17 mouse cellular contexts compared by ENCODE assay signal in genomic region chr5:112406017-112406416, GRCm38 (mm10). TPM values are rescaled to one million over a fixed set of nuclear protein-coding genes. Genes with fewer than 3 reads are reported as not detected.
"Had no signal": no experiment of that assay in that cellular context is flagged by ENCODE, and none has a peak within 500 bp of the region (broad histone marks: within the 10 kb centered on the region; RNA-seq: fewer than 3 reads in every experiment).

No protein-coding gene starts in this region.

- H3K27ac ChIP-seq: layer of hippocampus, adult 2 months; limb, embryonic 13.5 days; liver, embryonic 14.5 days; midbrain, embryonic 15.5 days; stomach, postnatal 0 days had no signal

- H3K4me3 ChIP-seq: layer of hippocampus, adult 2 months; limb, embryonic 13.5 days; megakaryocyte, embryonic 14.5 days; midbrain, embryonic 15.5 days had no signal

- H3K4me2 ChIP-seq: limb, embryonic 13.5 days; midbrain, embryonic 15.5 days had no signal

- H3K9ac ChIP-seq: limb, embryonic 13.5 days; liver, embryonic 14.5 days; midbrain, embryonic 15.5 days had no signal

- H3K9me3 ChIP-seq: limb, embryonic 13.5 days; midbrain, embryonic 15.5 days had no signal

- ATAC-seq: lung, postnatal 0 days; midbrain, embryonic 15.5 days had no signal

- H3K36me3 ChIP-seq: limb, embryonic 13.5 days; midbrain, embryonic 15.5 days had no signal

- H3K27me3 ChIP-seq: midbrain, embryonic 15.5 days had no signal

- DNase-seq: kidney, adult 18-20 months; kidney, postnatal 10 days; kidney, postnatal 4 days; lung, adult 18-20 months; lung, postnatal 4 days; thymus, postnatal 14 days had no signal

RNA-seq across cellular contexts. Expression of gene Asphd2, which starts 11.4 kb away (rescaled TPM):
- total RNA-seq: liver, adult 2 months had no signal
- polyA plus RNA-seq: liver, adult 2 months had no signal

RNA-seq across cellular contexts. Expression of gene Gm6588, which starts 43.2 kb away (rescaled TPM):
- total RNA-seq: layer of hippocampus, adult 2 months; layer of hippocampus, postnatal 10 days; left cerebral cortex, postnatal 36 days; liver, adult 2 months had no signal
- polyA plus RNA-seq: kidney, embryonic 14.5 days; liver, adult 2 months; liver, embryonic 14.5 days; lung, postnatal 0 days; stomach, postnatal 0 days had no signal

RNA-seq across cellular contexts. Expression of gene Gm6583, which starts 50.2 kb away (rescaled TPM):
- total RNA-seq: layer of hippocampus, adult 2 months; layer of hippocampus, postnatal 10 days; left cerebral cortex, postnatal 36 days had no signal
- polyA plus RNA-seq: liver, adult 2 months had no signal
